Mouse (Mus musculus) liver, adult 2 months (tissue): ENCODE results near the gene Tulp2.

Experiments
- CTCF ChIP-seq: fragments of 200-500 bp; IDR thresholded peaks from 2 replicates; pipeline ENCODE4 v1.5.1; 2011; ENCODE audit warnings: low read depth, low read length, control low read depth
- POLR2A ChIP-seq: fragments of 200-500 bp; IDR thresholded peaks from 2 replicates; pipeline ENCODE4 v1.6.1; 2011; ENCODE audit warnings: low read length, control low read depth; ENCODE audit not compliant: insufficient read depth; ENCODE audit errors: extremely low read depth

DNA sequence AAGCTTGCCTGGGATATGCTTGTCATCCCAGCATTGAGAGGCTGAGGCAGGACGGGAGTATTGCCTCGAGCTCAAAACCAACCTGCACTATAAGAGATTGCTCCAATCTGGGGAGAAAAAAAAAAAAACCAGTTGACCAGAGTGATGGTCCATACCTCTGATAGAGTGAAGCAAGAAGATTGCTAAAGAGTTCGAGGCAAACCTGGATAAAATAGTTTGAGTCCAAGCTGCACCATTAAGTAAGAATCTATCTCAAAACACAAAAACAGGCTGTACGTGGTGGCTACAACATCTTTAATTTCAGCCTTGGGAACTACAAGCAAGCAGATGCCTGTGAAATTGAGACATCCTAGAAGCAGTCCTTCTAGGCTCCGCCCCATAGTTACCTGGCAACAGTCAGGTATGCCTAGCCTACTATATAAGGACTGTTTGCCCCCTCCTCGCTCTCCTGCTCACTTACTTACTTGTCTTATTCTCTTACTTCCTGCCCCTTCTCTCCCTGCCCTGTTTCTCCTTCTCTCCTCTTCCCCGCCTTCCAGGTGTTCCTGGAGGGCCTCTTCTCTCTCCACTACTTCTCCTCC lies 14.5 kb upstream of the Tulp2 start:
- no peak for TF ChIP-seq CTCF
- TF ChIP-seq POLR2A, result no peak
